Mouse (Mus musculus): ENCODE results near the gene Cacna1d.
A peak's percentile ranks its signal among the peaks of the same experiment; 100 is the strongest.

Cacna1d gene

GRCm38 (mm10) chr14:30015008-30015407 lies 476.2 kb downstream of the Cacna1d start:
- DNase-seq = no peak

GRCm38 (mm10) chr14:30014487-30014886 lies 476.8 kb downstream of the Cacna1d start:
- no peak for DNase-seq

GRCm38 (mm10) chr14:30011886-30012560 lies 479.2 kb downstream of the Cacna1d start:
- DNase-seq = peak; percentile 82 to 95

GRCm38 (mm10) chr14:30009864-30010560 lies 481.2 kb downstream of the Cacna1d start:
- peak; percentile 93 to 97 for DNase-seq

- peak; percentile 89 to 95 for DNase-seq
Measured at GRCm38 (mm10) chr14:30008733-30009575, 482.3 kb downstream of the Cacna1d start, which contains the start of the genes Il17rb and Chdh. Gene Il17rb (minus strand): TSS chr14:30008896. Gene Chdh (plus strand): TSS chr14:30009023.

GRCm38 (mm10) chr14:29999475-29999811 lies 491.8 kb downstream of the Cacna1d start:
- no peak for DNase-seq

GRCm38 (mm10) chr14:29998747-29999474 lies 492.3 kb downstream of the Cacna1d start:
- DNase-seq = no peak

GRCm38 (mm10) chr14:29997345-29997744 lies 493.9 kb downstream of the Cacna1d start:
- DNase-seq = no peak

GRCm38 (mm10) chr14:29996000-29996751 lies 495.1 kb downstream of the Cacna1d start:
- DNase-seq = peak; percentile 53 to 82

GRCm38 (mm10) chr14:29994976-29995375 lies 496.3 kb downstream of the Cacna1d start:
- DNase-seq = no peak

Measured in kidney, postnatal 25 days (tissue).